Mouse (Mus musculus) limb, embryonic 11.5 days (tissue): ENCODE results near the gene Fdx1. TPM values are rescaled to one million over a fixed set of nuclear protein-coding genes. Genes with fewer than 3 reads are reported as not detected.

ENCODE experiments used
- ATAC-seq: fragments of 200-750 bp; cut with Nextera tagmentation; 2 replicates; pipeline ENCODE4 v1.8.0; 2017; ENCODE audit warnings: low read depth; ENCODE audit not compliant: insufficient number of reproducible peaks, low FRiP score, low TSS enrichment
- DNase-seq: peaks from one replicate; pipeline ENCODE4 v3.0.0-alpha.2; 2015; ENCODE audit warnings: low spot score
- H3K27ac ChIP-seq: fragments of 300-500 bp; sonication (generic); replicated peaks from 2 replicates; pipeline ENCODE4 v1.5.1; 2014; ENCODE audit warnings: low read depth, mild to moderate bottlenecking, low read length
- H3K27me3 ChIP-seq: fragments of 300-500 bp; sonication (generic); 2 replicates; pipeline ENCODE4 v1.6.1; 2014; ENCODE audit warnings: mild to moderate bottlenecking, low read length, mixed read lengths; ENCODE audit not compliant: control insufficient read depth, insufficient read depth
- H3K36me3 ChIP-seq: fragments of 300-500 bp; sonication (generic); 2 replicates; pipeline ENCODE4 v1.6.1; 2014; ENCODE audit warnings: mild to moderate bottlenecking, low read length, moderate library complexity, mixed read lengths; ENCODE audit not compliant: control insufficient read depth, insufficient read depth
- H3K4me1 ChIP-seq: fragments of 300-500 bp; sonication (generic); 2 replicates; pipeline ENCODE4 v1.6.1; 2014; ENCODE audit warnings: low read length, mixed read lengths; ENCODE audit not compliant: control insufficient read depth, insufficient read depth
- H3K4me2 ChIP-seq: fragments of 300-500 bp; sonication (generic); 2 replicates; pipeline ENCODE4 v1.6.1; 2014; ENCODE audit warnings: low read depth, mild to moderate bottlenecking, moderate library complexity; ENCODE audit not compliant: severe bottlenecking
- H3K4me3 ChIP-seq: fragments of 300-500 bp; sonication (generic); 2 replicates; pipeline ENCODE4 v1.5.1; 2014; ENCODE audit warnings: low read depth, low read length
- H3K9ac ChIP-seq: fragments of 300-500 bp; sonication (generic); 2 replicates; pipeline ENCODE4 v1.6.1; 2014; ENCODE audit warnings: mild to moderate bottlenecking, low read length
- H3K9me3 ChIP-seq: fragments of 300-500 bp; sonication (generic); 2 replicates; pipeline ENCODE4 v1.6.1; 2016; ENCODE audit warnings: low read length; ENCODE audit not compliant: control insufficient read depth
- WGBS: fragments of 180-500 bp; shearing (Covaris S2); extraction: QIAGEN DNeasy Blood & Tissue Kit; methylation state at CpG from one replicate; pipeline ENCODE4 v1.1.7; 2014; 5-methylcytosine and 5-hydroxymethylcytosine counted together
- polyA plus RNA-seq: library from polyadenylated mRNA; unstranded; fragments of >200 nt; fragmentation: Nextera tagmentation; extraction: Ambion mirVana; gene quantifications from 2 replicates; pipeline ENCODE4 v1.2.1, GENCODE M21; 2014

The Fdx1 gene
- polyA plus RNA-seq, 1 experiment from 2014 or later, result 63.9 TPM

- no peak overlapping the region for H3K9ac ChIP-seq
- H3K27me3 ChIP-seq, result no peaks in the 10 kb centered on the region
- no peaks in the 10 kb centered on the region for H3K9me3 ChIP-seq
- DNase-seq (no peak), ATAC-seq (no peak)
- no peak overlapping the region for H3K27ac ChIP-seq
- no peak overlapping the region for H3K4me3 ChIP-seq
- no peaks in the 10 kb centered on the region for H3K4me1 ChIP-seq
- no peak overlapping the region for H3K4me2 ChIP-seq
- no peaks in the 10 kb centered on the region for H3K36me3 ChIP-seq
- WGBS, result 81% methylated on average over 2 of the region's 2 CpGs
Measured at GRCm38 (mm10) chr9:51951337-51951736, 12.0 kb downstream of the Fdx1 start.

GRCm38 (mm10) chr9:51950667-51951066 lies 12.7 kb downstream of the Fdx1 start:
- no peak for ATAC-seq
- Histone ChIP-seq H3K4me2 (no peak overlapping the region), H3K9ac (no peak overlapping the region), H3K4me1 (no peaks in the 10 kb centered on the region), H3K36me3 (no peaks in the 10 kb centered on the region), H3K4me3 (no peak overlapping the region), H3K9me3 (no peaks in the 10 kb centered on the region), H3K27ac (no peak overlapping the region), H3K27me3 (no peaks in the 10 kb centered on the region)
- WGBS, result 73% methylated on average over 1 of the region's 1 CpGs
- no peak for DNase-seq

DNA sequence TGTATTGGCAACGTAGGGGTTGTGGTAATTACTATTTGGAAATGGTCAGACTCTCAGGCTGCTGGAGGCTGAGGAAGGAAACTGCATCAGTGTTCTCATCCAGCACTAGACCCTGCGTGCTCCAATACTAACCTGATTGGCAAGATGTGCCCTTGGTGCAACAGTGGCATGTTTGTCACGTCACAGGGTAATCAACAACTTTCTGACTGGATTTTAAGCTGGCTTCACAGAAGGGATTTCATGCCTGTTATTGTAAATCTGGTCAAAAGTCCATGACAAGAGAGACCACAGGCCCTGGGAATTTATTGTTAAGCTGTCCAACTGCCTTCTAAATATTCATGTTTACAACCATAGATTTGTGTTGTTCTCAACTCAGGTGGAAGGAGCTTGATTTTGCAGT lies 13.1 kb downstream of the Fdx1 start:
- Histone ChIP-seq H3K4me3 (no peak overlapping the region), H3K27ac (no peak overlapping the region), H3K36me3 (no peaks in the 10 kb centered on the region), H3K9ac (no peak overlapping the region), H3K4me2 (no peak overlapping the region), H3K4me1 (no peaks in the 10 kb centered on the region), H3K27me3 (no peaks in the 10 kb centered on the region), H3K9me3 (no peaks in the 10 kb centered on the region)
- DNase-seq (no peak), ATAC-seq (no peak)
- 89% methylated on average over 3 of the region's 3 CpGs for WGBS

GRCm38 (mm10) chr9:51943934-51944333 lies 19.4 kb downstream of the Fdx1 start:
- 88% methylated on average over 6 of the region's 6 CpGs for WGBS
- H3K27me3 ChIP-seq, result no peaks in the 10 kb centered on the region
- ATAC-seq, result no peak

DNA sequence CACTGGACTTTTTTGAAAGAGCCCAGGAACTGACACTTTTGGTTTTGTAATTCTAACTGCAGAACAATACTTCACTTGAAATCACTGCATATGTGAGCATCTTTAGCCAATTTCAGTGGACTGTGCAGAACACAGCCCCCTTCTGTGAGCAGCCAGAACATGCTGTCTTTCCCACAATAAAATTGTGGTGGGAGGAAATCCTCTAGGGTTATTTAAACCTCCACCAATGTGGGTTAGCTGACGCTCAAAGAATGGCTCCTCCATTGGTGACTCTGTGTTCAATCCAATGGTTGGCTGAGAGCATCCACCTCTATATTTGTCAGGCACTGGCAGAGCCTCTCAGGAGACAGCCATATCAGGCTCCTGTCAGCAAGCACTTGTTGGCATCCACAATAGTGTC lies 28.7 kb downstream of the Fdx1 start:
- no peak overlapping the region for H3K9ac ChIP-seq
- DNase-seq (no peak), ATAC-seq (no peak)
- H3K9me3 ChIP-seq, result no peaks in the 10 kb centered on the region
- no peaks in the 10 kb centered on the region for H3K36me3 ChIP-seq
- no peaks in the 10 kb centered on the region for H3K27me3 ChIP-seq
- H3K4me2 ChIP-seq, result no peak overlapping the region
- H3K27ac ChIP-seq, result no peak overlapping the region
- 66% methylated on average over 1 of the region's 1 CpGs for WGBS
- no peak overlapping the region for H3K4me3 ChIP-seq
- no peaks in the 10 kb centered on the region for H3K4me1 ChIP-seq

More at GRCm38 (mm10) chr9:51943934-51944333, 19.4 kb downstream of the Fdx1 start:
- DNase-seq, result no peak
- no peak overlapping the region for H3K27ac ChIP-seq
- no peak overlapping the region for H3K4me2 ChIP-seq
- no peak overlapping the region for H3K4me3 ChIP-seq
- no peak overlapping the region for H3K9ac ChIP-seq
- no peaks in the 10 kb centered on the region for H3K4me1 ChIP-seq
- no peaks in the 10 kb centered on the region for H3K9me3 ChIP-seq
- H3K36me3 ChIP-seq, result no peaks in the 10 kb centered on the region

DNA sequence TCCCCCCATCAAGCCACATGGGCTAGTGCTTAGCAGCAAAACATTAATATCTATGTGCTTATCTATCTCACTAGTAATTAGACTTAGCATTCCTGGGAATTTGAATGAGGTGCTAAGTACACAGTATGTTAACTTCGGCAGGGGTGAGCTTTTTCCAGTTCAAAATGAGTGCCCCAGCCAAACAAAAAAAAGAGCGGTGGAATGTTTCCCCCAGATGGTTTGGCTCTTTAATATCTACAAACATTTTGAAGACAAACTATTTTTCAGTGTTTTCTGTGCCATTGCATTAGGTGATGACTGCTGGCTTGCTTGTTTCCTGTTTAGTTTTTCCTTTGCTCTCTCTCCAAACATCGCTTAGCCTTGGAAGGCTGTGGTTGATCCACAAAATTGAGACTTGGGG lies 31.4 kb downstream of the Fdx1 start:
- Histone ChIP-seq H3K36me3 (no peaks in the 10 kb centered on the region), H3K27me3 (no peaks in the 10 kb centered on the region), H3K4me3 (no peak overlapping the region), H3K9me3 (no peaks in the 10 kb centered on the region), H3K9ac (no peak overlapping the region), H3K4me2 (no peak overlapping the region), H3K4me1 (peaks cover 13% of the 10 kb centered on the region), H3K27ac (no peak overlapping the region)
- 84% methylated on average over 3 of the region's 3 CpGs for WGBS
- DNase-seq (no peak), ATAC-seq (no peak)

DNA sequence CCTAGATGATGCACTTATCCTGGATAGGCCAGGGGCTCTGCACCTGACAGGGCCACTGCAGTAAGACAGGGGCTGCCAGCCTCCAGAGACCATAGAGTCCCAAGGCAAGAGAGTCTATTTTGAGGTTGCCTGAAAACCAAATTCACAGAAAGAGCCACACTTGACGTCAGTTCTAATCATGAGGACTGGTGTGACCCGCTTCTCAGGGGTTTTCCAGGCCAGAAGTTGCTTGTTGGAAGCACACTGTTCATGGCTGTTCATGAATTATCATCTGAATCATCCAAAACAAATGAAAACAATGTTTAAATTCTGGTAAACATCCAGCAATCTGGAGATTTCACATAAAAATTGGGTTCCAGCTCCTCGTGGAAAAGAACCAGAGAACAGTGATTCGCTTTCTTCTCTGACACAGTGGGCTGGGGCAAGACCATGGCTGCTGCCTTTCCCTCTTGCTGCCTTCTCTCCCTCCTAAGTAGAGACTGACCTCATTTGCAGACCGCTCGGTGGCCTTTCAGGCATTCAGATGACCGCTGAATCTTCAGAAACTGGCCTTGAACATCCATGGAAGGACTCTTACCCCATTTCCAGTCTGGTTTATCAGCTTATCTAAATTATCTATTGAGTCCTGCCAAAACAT lies 32.2 kb downstream of the Fdx1 start:
- no peak overlapping the region for H3K4me2 ChIP-seq
- DNase-seq (no peak), ATAC-seq (no peak)
- peaks cover 13% of the 10 kb centered on the region for H3K4me1 ChIP-seq
- 91% methylated on average over 7 of the region's 7 CpGs for WGBS
- H3K9ac ChIP-seq, result no peak overlapping the region
- H3K27ac ChIP-seq, result no peak overlapping the region
- no peak overlapping the region for H3K4me3 ChIP-seq
- no peaks in the 10 kb centered on the region for H3K27me3 ChIP-seq
- no peaks in the 10 kb centered on the region for H3K36me3 ChIP-seq
- H3K9me3 ChIP-seq, result no peaks in the 10 kb centered on the region

GRCm38 (mm10) chr9:51929972-51930371 lies 33.4 kb downstream of the Fdx1 start:
- no peak overlapping the region for H3K4me2 ChIP-seq
- no peak for ATAC-seq
- no peaks in the 10 kb centered on the region for H3K36me3 ChIP-seq
- no peaks in the 10 kb centered on the region for H3K27me3 ChIP-seq
- H3K9me3 ChIP-seq, result no peaks in the 10 kb centered on the region
- H3K9ac ChIP-seq, result no peak overlapping the region
- peaks cover 13% of the 10 kb centered on the region for H3K4me1 ChIP-seq
- no peak overlapping the region for H3K27ac ChIP-seq
- WGBS, result 83% methylated on average over 5 of the region's 5 CpGs
- DNase-seq, result no peak
- H3K4me3 ChIP-seq, result no peak overlapping the region

- H3K9me3 ChIP-seq, result no peaks in the 10 kb centered on the region
- H3K9ac ChIP-seq, result no peak overlapping the region
- no peak overlapping the region for H3K4me3 ChIP-seq
- 43% methylated on average over 7 of the region's 7 CpGs for WGBS
- no peaks in the 10 kb centered on the region for H3K36me3 ChIP-seq
- peaks cover 13% of the 10 kb centered on the region for H3K4me1 ChIP-seq
- peak; percentile 40 for DNase-seq
- H3K27me3 ChIP-seq, result no peaks in the 10 kb centered on the region
- H3K4me2 ChIP-seq, result no peak overlapping the region
- no peak for ATAC-seq
- H3K27ac ChIP-seq, result no peak overlapping the region
Measured at GRCm38 (mm10) chr9:51928659-51929058, 34.7 kb downstream of the Fdx1 start.
